Mouse (Mus musculus) C2C12 (cell line): ENCODE measurements around the gene Acap1. TPM values are rescaled to one million over a fixed set of nuclear protein-coding genes. Genes with fewer than 3 reads are reported as not detected.

ENCODE experiments used
- H3K27me3 ChIP-seq: one replicate; pipeline ENCODE4 v1.6.1; 2011; ENCODE audit not compliant: control insufficient read depth, insufficient read depth, insufficient read length
- H3K36me3 ChIP-seq: one replicate; pipeline ENCODE4 v1.6.1; 2011; ENCODE audit not compliant: control insufficient read depth, insufficient read depth
- H3K4me3 ChIP-seq: one replicate; pipeline ENCODE4 v1.5.1; 2011; ENCODE audit warnings: mild to moderate bottlenecking, control low read depth; ENCODE audit not compliant: poor library complexity, insufficient read depth, severe bottlenecking
- H3K79me2 ChIP-seq: one replicate; pipeline ENCODE4 v1.6.1; 2011; ENCODE audit not compliant: control insufficient read depth, insufficient read depth
- H3K79me3 ChIP-seq: one replicate; pipeline ENCODE4 v1.6.1; 2011; ENCODE audit warnings: low read depth, control low read depth
- H3ac ChIP-seq: one replicate; pipeline ENCODE3; 2011; ENCODE audit warnings: low read depth; ENCODE audit not compliant: control insufficient read depth, insufficient read length
- CEBPB ChIP-seq: IDR thresholded peaks from one replicate; pipeline ENCODE4 v1.6.1; 2011; ENCODE audit warnings: low read depth, mild to moderate bottlenecking, control low read depth, moderate library complexity
- CTCF ChIP-seq: IDR thresholded peaks from one replicate; pipeline ENCODE4 v1.5.1; 2011; ENCODE audit not compliant: control insufficient read depth, insufficient read depth, insufficient read length
- FOSL1 ChIP-seq: IDR thresholded peaks from one replicate; pipeline ENCODE4 v1.8.0; 2011; ENCODE audit warnings: mild to moderate bottlenecking, low read length; ENCODE audit not compliant: poor library complexity, insufficient read depth, severe bottlenecking
- MAX ChIP-seq: IDR thresholded peaks from one replicate; pipeline ENCODE4 v1.6.1; 2011; ENCODE audit warnings: mild to moderate bottlenecking, control low read depth
- MYOD1 ChIP-seq: IDR thresholded peaks from one replicate; pipeline ENCODE4 v1.6.1; 2011; ENCODE audit warnings: low read depth; ENCODE audit not compliant: control insufficient read depth, insufficient read length
- MYOG ChIP-seq: IDR thresholded peaks from one replicate; pipeline ENCODE4 v1.6.1; 2011; ENCODE audit not compliant: control insufficient read depth, insufficient read length; ENCODE audit errors: extremely low read depth
- USF1 ChIP-seq: IDR thresholded peaks from one replicate; pipeline ENCODE4 v1.6.1; 2011; ENCODE audit warnings: low read depth, mild to moderate bottlenecking, control low read depth, moderate library complexity
- polyA plus RNA-seq: library from polyadenylated mRNA; unstranded; fragments of >200 nt; fragmentation: generic; extraction: Trizol; gene quantifications from one replicate; pipeline ENCODE4 v1.2.1, GENCODE M21; 2012; ENCODE audit warnings: missing spikeins

Acap1 gene
- polyA plus RNA-seq, 1 experiment: 0.21 TPM

- TF ChIP-seq CTCF: no peak
- no peak for TF ChIP-seq USF1
- no peak for TF ChIP-seq MAX
- TF ChIP-seq FOSL1: no peak
- no peak for TF ChIP-seq MYOG
- no peak for TF ChIP-seq MYOD1
- peak within 1 kb of the TSS; percentile 49 for H3ac ChIP-seq
- peak within 1 kb of the TSS; percentile 68 for H3K4me3 ChIP-seq
- H3K79me2 ChIP-seq: peaks cover 36% of the 10 kb centered on the region
- H3K36me3 ChIP-seq: no peaks in the 10 kb centered on the region
- no peaks in the 10 kb centered on the region for H3K27me3 ChIP-seq
- peaks cover 28% of the 10 kb centered on the region for H3K79me3 ChIP-seq
These were observed 17.5 kb downstream of the Acap1 start, which contains the start of gene Tmem95 for GRCm38 (mm10) chr11:69877878-69878277. Gene Tmem95 (minus strand): TSS chr11:69878018.

- TF ChIP-seq MYOG: no peak
- peak; percentile 95 for TF ChIP-seq CTCF
- Histone ChIP-seq H3K36me3 (no peaks in the 10 kb centered on the region), H3ac (no peak overlapping the region), H3K79me2 (peaks cover 36% of the 10 kb centered on the region), H3K27me3 (no peaks in the 10 kb centered on the region), H3K4me3 (no peak overlapping the region), H3K79me3 (peaks cover 28% of the 10 kb centered on the region)
These were observed 18.5 kb downstream of the Acap1 start for GRCm38 (mm10) chr11:69876867-69877266.

- Histone ChIP-seq H3K4me3 (no peak overlapping the region), H3K27me3 (no peaks in the 10 kb centered on the region), H3K79me3 (peaks cover 28% of the 10 kb centered on the region), H3K79me2 (peaks cover 36% of the 10 kb centered on the region), H3ac (no peak overlapping the region), H3K36me3 (no peaks in the 10 kb centered on the region)
- TF ChIP-seq MAX: no peak
- no peak for TF ChIP-seq FOSL1
- TF ChIP-seq MYOD1: no peak
- TF ChIP-seq CEBPB: no peak
- no peak for TF ChIP-seq CTCF
- no peak for TF ChIP-seq USF1
- TF ChIP-seq MYOG: no peak
These were observed 19.2 kb downstream of the Acap1 start for GRCm38 (mm10) chr11:69876186-69876585.

- Histone ChIP-seq H3ac (no peak overlapping the region), H3K79me3 (no peaks in the 10 kb centered on the region), H3K27me3 (peaks cover under 1% of the 10 kb centered on the region), H3K4me3 (no peak overlapping the region), H3K79me2 (peaks cover 3% of the 10 kb centered on the region), H3K36me3 (no peaks in the 10 kb centered on the region)
- TF ChIP-seq USF1: peak; percentile 29
- TF ChIP-seq FOSL1: no peak
These were observed 22.9 kb downstream of the Acap1 start for GRCm38 (mm10) chr11:69872451-69872850.

GRCm38 (mm10) chr11:69871822-69872221 lies 23.5 kb downstream of the Acap1 start:
- Histone ChIP-seq H3K36me3 (no peaks in the 10 kb centered on the region), H3ac (no peak overlapping the region), H3K79me3 (no peaks in the 10 kb centered on the region), H3K79me2 (no peaks in the 10 kb centered on the region), H3K27me3 (peaks cover 6% of the 10 kb centered on the region), H3K4me3 (no peak overlapping the region)
- no peak for TF ChIP-seq USF1

GRCm38 (mm10) chr11:69870289-69871069 lies 24.9 kb downstream of the Acap1 start:
- H3K36me3 ChIP-seq: no peaks in the 10 kb centered on the region
- no peak overlapping the region for H3K4me3 ChIP-seq
- H3K27me3 ChIP-seq: peaks cover 6% of the 10 kb centered on the region
- H3ac ChIP-seq: no peak overlapping the region
- no peaks in the 10 kb centered on the region for H3K79me3 ChIP-seq
- TF ChIP-seq CTCF: no peak
- TF ChIP-seq MAX: no peak
- TF ChIP-seq MYOG: no peak
- TF ChIP-seq FOSL1: no peak
- TF ChIP-seq USF1: no peak
- no peak for TF ChIP-seq CEBPB
- TF ChIP-seq MYOD1: no peak
- H3K79me2 ChIP-seq: no peaks in the 10 kb centered on the region
